Mouse (Mus musculus) effector memory CD4-positive, alpha-beta T cell, adult 7 months (primary cell): ENCODE measurements around the gene Tspan5. TPM values are rescaled to one million over a fixed set of nuclear protein-coding genes. Genes with fewer than 3 reads are reported as not detected.

Source experiments
- polyA plus RNA-seq: library from polyadenylated mRNA; unstranded; fragments of 100-300 nt; shearing (Covaris generic); gene quantifications from one replicate; pipeline ENCODE4 v1.2.1, GENCODE M21; 2017

The Tspan5 gene
- polyA plus RNA-seq: 42.5 TPM

GRCm38 (mm10) chr3:138741649-138742565 is at the start of gene Tspan5:
TSS of gene Tspan5 (plus strand) at chr3:138742195.

Other genes with a start within 250 kb of the Tspan5 start
- 243 TPM for gene Eif4e, start 216.0 kb upstream of the Tspan5 start, polyA plus RNA-seq